Mouse (Mus musculus) heart, postnatal 36 days (tissue): ENCODE measurements around the gene Zfp809. TPM values are rescaled to one million over a fixed set of nuclear protein-coding genes. Genes with fewer than 3 reads are reported as not detected.

ENCODE experiments used
- DNase-seq, 2 experiments: peaks; one replicate each; pipeline ENCODE4 v3.0.0; 2021 to 2022
- intact Hi-C: fragments of 180-260 bp; cut with DNase I; formaldehyde crosslinking; loops from one replicate; pipeline ENCODE4 v1.15.1; 2025
- total RNA-seq, 2 experiments: library from RNA; stranded (reverse); gene quantifications; 2 replicates each; pipeline ENCODE4 v1.2.3; 2021

Zfp809 gene
- total RNA-seq, 2 experiments from 2014 or later, result 33.4 to 33.7 TPM

GRCm38 (mm10) chr9:22259184-22260091, 33.9 kb downstream of the Zfp809 start, which contains the start of gene Zfp599:
Gene Zfp599 (minus strand): TSS chr9:22259895.
- intact Hi-C loops, result no loop called here
- DNase-seq, result peak; percentile 46 to 49

DNA sequence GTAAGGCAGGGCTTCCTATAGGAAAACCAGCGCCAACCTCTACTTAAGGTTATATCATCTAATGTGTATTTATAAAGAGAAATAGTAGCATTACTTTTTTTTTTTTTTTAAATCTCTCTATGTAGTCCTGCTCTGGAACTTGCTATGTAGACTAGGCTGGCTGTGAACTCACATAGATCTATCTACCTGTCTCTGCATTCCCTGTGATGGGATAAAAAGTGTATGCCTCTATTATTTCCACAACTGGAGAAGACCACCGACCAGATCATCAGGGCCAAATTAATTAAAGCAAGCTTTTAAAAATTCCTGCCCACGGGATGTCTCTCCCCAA, 34.5 kb downstream of the Zfp809 start:
- DNase-seq, result no peak
- intact Hi-C loops, result no loop called here

GRCm38 (mm10) chr9:22261594-22261993, 36.1 kb downstream of the Zfp809 start:
- intact Hi-C loops, result no loop called here
- DNase-seq, result no peak

DNA sequence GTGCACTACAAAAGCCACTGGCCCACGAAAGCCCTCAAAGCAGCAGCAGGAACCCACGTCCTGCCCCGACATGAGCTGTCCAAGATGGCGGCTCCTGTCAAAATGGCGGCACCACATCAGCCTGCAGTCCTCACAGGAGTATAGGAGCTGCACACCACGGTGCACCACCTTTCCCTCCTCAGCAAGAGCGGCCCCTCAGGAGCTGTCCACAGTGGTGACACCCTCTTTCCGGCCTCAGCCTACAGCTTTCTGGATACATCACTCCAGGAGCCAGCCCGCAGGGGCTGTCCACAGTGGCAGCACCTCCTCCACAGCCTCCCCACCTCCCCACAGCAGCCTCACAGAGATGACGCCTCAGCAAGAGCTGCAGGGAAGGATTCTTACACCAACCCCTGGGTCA, 37.1 kb downstream of the Zfp809 start:
- intact Hi-C loops, result no loop called here

DNA sequence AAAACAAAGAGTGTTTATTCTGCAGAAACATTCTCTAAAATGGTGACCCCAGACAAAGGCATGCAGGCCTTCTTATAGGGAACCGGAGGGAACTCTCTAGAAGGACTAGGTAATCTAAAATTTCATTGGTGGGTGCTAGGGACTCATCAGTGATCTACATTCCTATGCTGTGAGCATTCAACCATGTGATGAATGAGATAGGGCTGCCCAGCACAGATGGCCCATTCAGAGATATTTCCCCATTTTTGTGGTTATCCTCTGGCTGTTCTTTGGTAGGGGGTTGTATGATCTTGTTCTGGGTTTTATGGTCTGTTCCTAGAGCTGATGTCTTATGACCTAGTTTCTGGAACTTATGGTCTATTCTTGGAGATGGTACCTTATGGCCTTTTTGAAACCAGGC, 43.4 kb downstream of the Zfp809 start:
- no peak for DNase-seq
- intact Hi-C loops, result no loop called here

More for the DNA sequence above, 37.1 kb downstream of the Zfp809 start:
- no peak for DNase-seq

DNA sequence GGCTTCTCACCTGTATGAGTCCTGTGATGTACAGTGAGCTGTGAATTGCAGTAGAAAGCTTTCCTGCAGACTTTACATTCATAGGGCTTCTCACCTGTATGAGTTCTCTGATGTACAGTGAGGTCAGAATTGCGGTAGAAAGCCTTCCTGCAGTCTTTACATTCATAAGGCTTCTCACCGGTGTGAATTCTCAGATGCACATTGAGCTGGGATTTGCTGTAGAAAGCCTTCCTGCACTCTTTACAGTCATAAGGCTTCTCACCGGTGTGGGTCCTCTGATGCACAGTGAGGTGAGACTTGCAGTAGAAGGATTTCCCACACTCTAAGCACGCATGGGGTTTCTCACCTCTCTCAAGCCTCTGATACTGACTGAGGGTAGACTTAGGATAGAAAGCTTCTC, 53.2 kb downstream of the Zfp809 start:
- DNase-seq, result no peak
- intact Hi-C loops, result no loop called here

Other genes with a start within 250 kb of the Zfp809 start
- 1 to 10 TPM; 2.8 to 3.4 TPM for gene Rgl3, start 236.3 kb upstream of the Zfp809 start, total RNA-seq
- gene Ccdc151, start 223.1 kb upstream of the Zfp809 start, total RNA-seq, result not detected
- gene Prkcsh, start 222.9 kb upstream of the Zfp809 start, total RNA-seq, result 10 to 100 TPM; 66.4 to 67.5 TPM
- gene Elavl3, start 173.7 kb upstream of the Zfp809 start, total RNA-seq, result under 1 TPM; 0.05 to 0.11 TPM
- not detected for gene Gm49318, start 154.5 kb upstream of the Zfp809 start, total RNA-seq
- 1 to 10 TPM; 4.4 to 5.2 TPM for gene Zfp653, start 154.3 kb upstream of the Zfp809 start, total RNA-seq
- gene Ecsit, start 140.3 kb upstream of the Zfp809 start, total RNA-seq, result 100 to 1,000 TPM; 103 to 106 TPM
- gene Cnn1, start 126.5 kb upstream of the Zfp809 start, total RNA-seq, result 1 to 10 TPM; 7.3 to 8.8 TPM
- 10 to 100 TPM; 37.1 to 37.8 TPM for gene Elof1, start 108.5 kb upstream of the Zfp809 start, total RNA-seq
- gene Acp5, start 90.0 kb upstream of the Zfp809 start, total RNA-seq, result 1 to 10 TPM; 1.6 to 2.3 TPM
- 10 to 100 TPM; 48.3 to 52.6 TPM for gene Pigyl, start 68.9 kb upstream of the Zfp809 start, total RNA-seq
- gene Zfp872, start 37.6 kb upstream of the Zfp809 start, total RNA-seq, result under 1 TPM in 1 of 2 experiments, not detected in 1; 0.22 TPM
- under 1 TPM; 0.25 to 0.35 TPM for gene Zfp599, start 34.2 kb downstream of the Zfp809 start, total RNA-seq
- 1 to 10 TPM; 6.3 to 8.2 TPM for gene Zfp810, start 81.9 kb downstream of the Zfp809 start, total RNA-seq
- gene Anln, start 163.5 kb downstream of the Zfp809 start, total RNA-seq, result 1 to 10 TPM; 1.6 to 2.1 TPM
- under 1 TPM; 0.47 to 0.57 TPM for gene 9530077C05Rik, start 185.8 kb downstream of the Zfp809 start, total RNA-seq
- not detected for gene Gm17545, start 228.6 kb downstream of the Zfp809 start, total RNA-seq
- 10 to 100 TPM; 42.7 to 42.9 TPM for gene Rp9, start 244.0 kb downstream of the Zfp809 start, total RNA-seq